Mouse (Mus musculus): ENCODE data around the gene Mrpl32. TPM values are rescaled to one million over a fixed set of nuclear protein-coding genes. Genes with fewer than 3 reads are reported as not detected.

The Mrpl32 gene
- 10 to 100 TPM; 30.4 to 36.4 TPM for total RNA-seq (2021)
- long read RNA-seq, experiment 1, transcript Mrpl32-202 (3 exons, 3,013 nt), result major isoform, 25 of 29 reads
- long read RNA-seq, experiment 1, partial matches to known transcripts, result 2 of 29 reads
- long read RNA-seq, experiment 1, other reads (novel, unspliced or antisense), result 0 of 29 reads
- long read RNA-seq, experiment 2, transcript Mrpl32-202 (3 exons, 3,013 nt), result major isoform, 22 of 25 reads
- long read RNA-seq, experiment 2, partial matches to known transcripts, result 3 of 25 reads
- long read RNA-seq, experiment 2, other reads (novel, unspliced or antisense), result 0 of 25 reads

GRCm38 (mm10) chr13:14612926-14613529, at the start of gene Mrpl32, which contains the start of gene Psma2:
TSS of gene Mrpl32 (minus strand) at chr13:14613165.
TSS of gene Psma2 (plus strand) at chr13:14613240.
- intact Hi-C loops (cut with DNase I), result no loop called here
- peak; percentile 98 to 99 for DNase-seq (ENCODE audit: low spot score in 2 of 2)

GRCm38 (mm10) chr13:14649301-14649700, 36.3 kb upstream of the Mrpl32 start:
- intact Hi-C loops (cut with DNase I), result loop anchor here (5.0 kb wide), 1 partner anchor 1108 kb away; no protein-coding TSS in a partner anchor
- DNase-seq (ENCODE audit: low spot score in 2 of 2), result peak; percentile 44 to 46

- DNase-seq (ENCODE audit: low spot score in 2 of 2), result no peak
- intact Hi-C loops (cut with DNase I), result no loop called here
These were observed 27.0 kb upstream of the Mrpl32 start for GRCm38 (mm10) chr13:14639998-14640397.

GRCm38 (mm10) chr13:14629726-14630641, 17.0 kb upstream of the Mrpl32 start, which contains the start of gene AW209491:
TSS of gene AW209491 (plus strand) at chr13:14630154.
- peak; percentile 96 to 97 for DNase-seq (ENCODE audit: low spot score in 2 of 2)
- intact Hi-C loops (cut with DNase I), result no loop called here

- peak; percentile 77 for DNase-seq (ENCODE audit: low spot score in 2 of 2)
- intact Hi-C loops (cut with DNase I), result no loop called here
These were observed 5.8 kb upstream of the Mrpl32 start for GRCm38 (mm10) chr13:14618724-14619123.

GRCm38 (mm10) chr13:14613553-14613952, 588 bp upstream of the Mrpl32 start:
- no peak for DNase-seq (ENCODE audit: low spot score in 2 of 2)
- intact Hi-C loops (cut with DNase I), result no loop called here

GRCm38 (mm10) chr13:14612463-14612862, 502 bp downstream of the Mrpl32 start:
- intact Hi-C loops (cut with DNase I), result no loop called here
- no peak for DNase-seq (ENCODE audit: low spot score in 2 of 2)

GRCm38 (mm10) chr13:14607616-14608015, 5.3 kb downstream of the Mrpl32 start:
- intact Hi-C loops (cut with DNase I), result no loop called here
- DNase-seq (ENCODE audit: low spot score in 2 of 2), result no peak

- intact Hi-C loops (cut with DNase I), result no loop called here
- DNase-seq (ENCODE audit: low spot score in 2 of 2), result no peak
These were observed 10.2 kb downstream of the Mrpl32 start for GRCm38 (mm10) chr13:14602744-14603143.

GRCm38 (mm10) chr13:14580392-14580791, 32.6 kb downstream of the Mrpl32 start:
- intact Hi-C loops (cut with DNase I), result no loop called here
- peak in 1 of 2 experiments; percentile 15 for DNase-seq (ENCODE audit: low spot score in 2 of 2)

- intact Hi-C loops (cut with DNase I), result no loop called here
- DNase-seq (ENCODE audit: low spot score in 2 of 2), result no peak
These were observed 38.8 kb downstream of the Mrpl32 start for GRCm38 (mm10) chr13:14574128-14574527.

GRCm38 (mm10) chr13:14561336-14561735, 51.6 kb downstream of the Mrpl32 start:
- intact Hi-C loops (cut with DNase I), result no loop called here
- DNase-seq (ENCODE audit: low spot score in 2 of 2), result no peak

Other genes starting within 250 kb of the Mrpl32 start
- 100 to 1,000 TPM; 127 to 142 TPM for gene Hecw1, start 89.9 kb downstream of the Mrpl32 start, total RNA-seq (2021)
- 10 to 100 TPM; 57.6 to 60.0 TPM for gene Psma2, start 75 bp upstream of the Mrpl32 start, total RNA-seq (2021)
- 10 to 100 TPM; 20.7 to 22.4 TPM for gene AW209491, start 17.0 kb upstream of the Mrpl32 start, total RNA-seq (2021)

All from left cerebral cortex, postnatal 14 days (tissue).